ENCODE assay signal across 29 mouse cellular contexts in genomic region chr2:26600664-26601063, GRCm38 (mm10). TPM values are rescaled to one million over a fixed set of nuclear protein-coding genes. Genes with fewer than 3 reads are reported as not detected.
A peak's percentile ranks its signal among the peaks of the same experiment; 100 is the strongest.
DNase-seq lines count a peak whose midpoint lies in the region; ATAC-seq and TF ChIP-seq lines count a peak whose summit lies in the region.
"Had no signal": no experiment of that assay in that cellular context is flagged by ENCODE, and none has a peak within 500 bp of the region (broad histone marks: within the 10 kb centered on the region; RNA-seq: fewer than 3 reads in every experiment).

No protein-coding gene starts in this region.

- no peaks in the 10 kb centered on the region; the same call in 1 of the 2 replicates for H3K36me3 ChIP-seq in liver, adult 2 months (ENCODE audit: control insufficient read depth, insufficient read depth, low read length)
- peaks cover 3% of the 10 kb centered on the region; the same call in 1 of the 2 replicates for H3K36me3 ChIP-seq in liver, embryonic 15.5 days (replicated peaks)
- H3K36me3 ChIP-seq: hindbrain, embryonic 12.5 days had no signal

- no peaks in the 10 kb centered on the region for H3K9me3 ChIP-seq in liver, embryonic 15.5 days (replicated peaks)
- H3K9me3 ChIP-seq: embryonic facial prominence, embryonic 15.5 days; heart, embryonic 10.5 days; hindbrain, embryonic 12.5 days; megakaryocyte, embryonic 14.5 days had no signal

- WGBS in liver, adult 2 months: 34% methylated on average over 2 of the region's 2 CpGs
- WGBS in liver, embryonic 15.5 days (ENCODE audit: insufficient replicate concordance): 58% methylated on average over 2 of the region's 2 CpGs

- H3K4me1 ChIP-seq in liver, adult 2 months (ENCODE audit: control insufficient read depth, insufficient read depth, low read length): peaks cover 37% of the 10 kb centered on the region
- peaks cover 61% of the 10 kb centered on the region for H3K4me1 ChIP-seq in liver, embryonic 15.5 days (replicated peaks)

- H3K4me2 ChIP-seq in liver, embryonic 15.5 days: peak overlapping the region; percentile 32
- H3K4me2 ChIP-seq: embryonic facial prominence, embryonic 15.5 days; hindbrain, embryonic 12.5 days had no signal

- no peaks in the 10 kb centered on the region for H3K27me3 ChIP-seq in liver, adult 2 months (ENCODE audit: control insufficient read depth, insufficient read depth, low read length)
- H3K27me3 ChIP-seq in liver, embryonic 15.5 days: peaks cover 23% of the 10 kb centered on the region
- H3K27me3 ChIP-seq: embryonic facial prominence, embryonic 15.5 days had no signal

- ATAC-seq in liver, embryonic 15.5 days (ENCODE audit: insufficient read depth): peak; percentile 53
- ATAC-seq: forebrain, embryonic 16.5 days had no signal

- H3K27ac ChIP-seq in liver, adult 2 months (replicated peaks; ENCODE audit: insufficient read depth, low read depth, low read length): 0 out of 2 replicates have a peak overlapping the region, but pooled peaks have one; percentile 18
- H3K27ac ChIP-seq in liver, embryonic 15.5 days (replicated peaks): peak overlapping the region; percentile 79
- H3K27ac ChIP-seq: embryonic facial prominence, embryonic 15.5 days; heart, embryonic 10.5 days; hindbrain, embryonic 12.5 days had no signal

- DNase-seq in adrenal gland, adult 2 months: peak; percentile 57
- no peak for DNase-seq in adrenal gland, adult 18-20 months (ENCODE audit: low spot score in 2 of 2)
- peak; percentile 100 for DNase-seq in liver, adult 2 months (ENCODE audit: extremely low read depth, low read depth, low spot score)
- DNase-seq in liver: no peak
- DNase-seq in retina, postnatal 1 day: no peak
- DNase-seq in layer of hippocampus, adult 11-12 months (ENCODE audit: low spot score): no peak
- no peak for DNase-seq in embryo, embryonic 11 days
- DNase-seq: cerebellum, adult 11 months; cerebellum, postnatal 25 days; gastrocnemius, postnatal 36 days; kidney, postnatal 14 days; lung, adult 18-20 months; right cerebral cortex, postnatal 25 days; thymus, adult 2 months had no signal

- no peak for TF ChIP-seq CTCF in liver, adult 2 months (IDR thresholded peaks at IDR 0.05; ENCODE audit: low read depth, low read length)

- H3K9ac ChIP-seq in liver, adult 2 months (ENCODE audit: low read depth, low read length): no peak overlapping the region
- H3K9ac ChIP-seq in liver, embryonic 15.5 days: no peak overlapping the region
- H3K9ac ChIP-seq: embryonic facial prominence, embryonic 15.5 days; hindbrain, embryonic 12.5 days had no signal

- H3K79me2 ChIP-seq in liver, adult 2 months (ENCODE audit: control insufficient read depth, insufficient read depth, low read length): peaks cover 13% of the 10 kb centered on the region; the same call in 1 of the 2 replicates

- no peak overlapping the region for H3K4me3 ChIP-seq in liver, adult 2 months (ENCODE audit: insufficient read depth, low read depth, low read length)
- H3K4me3 ChIP-seq in liver, embryonic 15.5 days (replicated peaks): no peak overlapping the region
- H3K4me3 ChIP-seq: embryonic facial prominence, embryonic 15.5 days; heart, embryonic 10.5 days; hindbrain, embryonic 12.5 days had no signal

- no peak for TF ChIP-seq POLR2A in liver, adult 2 months (IDR thresholded peaks at IDR 0.05; ENCODE audit: extremely low read depth, insufficient read depth, low read length)

RNA-seq across cellular contexts. Expression of gene Agpat2, which starts 3.6 kb away (rescaled TPM):
- total RNA-seq in adrenal gland, adult 2 months (2021): 100 to 1,000 TPM; 469 to 591 TPM
- polyA plus RNA-seq in adrenal gland, adult 2 months (2012; rRNA removed): 584 and 714 TPM in 2 replicates
- 100 to 1,000 TPM; 431 to 896 TPM for total RNA-seq in adrenal gland, adult 18-20 months (2021)
- total RNA-seq in liver, adult 2 months (2014; rRNA removed): 116 and 153 TPM in 2 replicates
- 421 and 511 TPM in 2 replicates for polyA plus RNA-seq in liver, adult 2 months (2012; rRNA removed)
- polyA plus RNA-seq in liver, embryonic 15.5 days (2015; fragmentation: Nextera tagmentation; extraction: Ambion mirVana): 55.6 and 63.7 TPM in 2 replicates

RNA-seq across cellular contexts. Expression of gene Gm20532, which starts 14.2 kb away (rescaled TPM):
- total RNA-seq in adrenal gland, adult 2 months (2021): not detected
- not detected in 2 replicates for polyA plus RNA-seq in adrenal gland, adult 2 months (2012; rRNA removed)
- total RNA-seq in adrenal gland, adult 18-20 months (2021): not detected
- not detected in 2 replicates for total RNA-seq in liver, adult 2 months (2014; rRNA removed)
- polyA plus RNA-seq in liver, adult 2 months (2012; rRNA removed): not detected in 2 replicates
- polyA plus RNA-seq in liver, embryonic 15.5 days (2015; fragmentation: Nextera tagmentation; extraction: Ambion mirVana): not detected in 2 replicates
- total RNA-seq: gastrocnemius, postnatal 36 days; layer of hippocampus, adult 8-10 months; left cerebral cortex, postnatal 25 days; midbrain, postnatal 0 days; neutrophil, adult 5-6 weeks had no signal
- polyA plus RNA-seq: brain, embryonic 14.5 days; embryonic facial prominence, embryonic 15.5 days; forebrain, embryonic 16.5 days; heart, embryonic 10.5 days; heart, postnatal 0 days; hindbrain, embryonic 12.5 days; intestine, embryonic 14.5 days; stomach, embryonic 16.5 days; thymus, adult 2 months; urinary bladder, adult 2 months had no signal

RNA-seq across cellular contexts. Expression of gene Egfl7, which starts 20.9 kb away (rescaled TPM):
- 100 to 1,000 TPM in 1 of 2 experiments, 10 to 100 TPM in 1; 71.2 to 146 TPM for total RNA-seq in adrenal gland, adult 2 months (2021)
- 355 and 444 TPM in 2 replicates for polyA plus RNA-seq in adrenal gland, adult 2 months (2012; rRNA removed)
- 100 to 1,000 TPM in 1 of 2 experiments, 10 to 100 TPM in 1; 97.9 to 102 TPM for total RNA-seq in adrenal gland, adult 18-20 months (2021)
- total RNA-seq in liver, adult 2 months (2014; rRNA removed): 58.6 and 67.0 TPM in 2 replicates
- polyA plus RNA-seq in liver, adult 2 months (2012; rRNA removed): 60.7 and 90.0 TPM in 2 replicates
- 55.1 and 64.6 TPM in 2 replicates for polyA plus RNA-seq in liver, embryonic 15.5 days (2015; fragmentation: Nextera tagmentation; extraction: Ambion mirVana)

RNA-seq across cellular contexts. Expression of gene Fam69b, which starts 27.6 kb away (rescaled TPM):
- 10 to 100 TPM in 1 of 2 experiments, 1 to 10 TPM in 1; 6.9 to 15.7 TPM for total RNA-seq in adrenal gland, adult 2 months (2021)
- polyA plus RNA-seq in adrenal gland, adult 2 months (2012; rRNA removed): 21.8 and 33.4 TPM in 2 replicates
- 10 to 100 TPM in 1 of 2 experiments, 1 to 10 TPM in 1; 8.6 to 13.9 TPM for total RNA-seq in adrenal gland, adult 18-20 months (2021)
- total RNA-seq in liver, adult 2 months (2014; rRNA removed): 0.09 and 0.13 TPM in 2 replicates
- polyA plus RNA-seq in liver, adult 2 months (2012; rRNA removed): 0.41 and 0.60 TPM in 2 replicates
- polyA plus RNA-seq in liver, embryonic 15.5 days (2015; fragmentation: Nextera tagmentation; extraction: Ambion mirVana): 1.2 and 1.7 TPM in 2 replicates
- total RNA-seq: neutrophil, adult 5-6 weeks had no signal

Comparison
In these comparisons a context has a peak if more than half of its experiments do, and no peak if none do; other contexts are left out.
1. DNase-seq: peak in adrenal gland, adult 2 months (single experiment) and liver, adult 2 months (single experiment); none in adrenal gland, adult 18-20 months (0 of 2), liver (single experiment), retina, postnatal 1 day (single experiment), layer of hippocampus, adult 11-12 months (single experiment) and embryo, embryonic 11 days (single experiment).